Mouse (Mus musculus) embryonic fibroblast, embryonic 13.5 days (primary cell): ENCODE measurements around the gene Pcgf6. TPM values are rescaled to one million over a fixed set of nuclear protein-coding genes. Genes with fewer than 3 reads are reported as not detected.

ENCODE experiments used
- H3K27ac ChIP-seq: 2 replicates; pipeline ENCODE4 v1.5.1; 2012; ENCODE audit warnings: low read length, control low read depth, inconsistent platforms; ENCODE audit not compliant: insufficient read depth
- H3K4me1 ChIP-seq: 2 replicates; pipeline ENCODE4 v1.6.1; 2011; ENCODE audit warnings: low read length; ENCODE audit not compliant: control insufficient read depth, insufficient read depth
- H3K4me3 ChIP-seq: 2 replicates; pipeline ENCODE4 v1.5.1; 2011; ENCODE audit warnings: mild to moderate bottlenecking, control low read depth, low read length; ENCODE audit not compliant: insufficient read depth
- CTCF ChIP-seq: IDR thresholded peaks from 2 replicates; pipeline ENCODE4 v1.5.1; 2011; ENCODE audit warnings: mild to moderate bottlenecking, control low read depth, low read length, moderate library complexity, borderline replicate concordance; ENCODE audit not compliant: insufficient read depth
- POLR2A ChIP-seq: IDR thresholded peaks from 2 replicates; pipeline ENCODE4 v1.6.1; 2011; ENCODE audit warnings: low read depth, mild to moderate bottlenecking, control low read depth, low read length, moderate library complexity
- polyA plus RNA-seq: library from polyadenylated mRNA; stranded (reverse); fragments of >200 nt; gene quantifications from 2 replicates; pipeline ENCODE4 v1.2.4, GENCODE M21; 2011; ENCODE audit warnings: low read depth; ENCODE audit not compliant: missing spikeins, insufficient read length

Pcgf6 gene
- polyA plus RNA-seq, 1 experiment = 18.4 TPM

DNA sequence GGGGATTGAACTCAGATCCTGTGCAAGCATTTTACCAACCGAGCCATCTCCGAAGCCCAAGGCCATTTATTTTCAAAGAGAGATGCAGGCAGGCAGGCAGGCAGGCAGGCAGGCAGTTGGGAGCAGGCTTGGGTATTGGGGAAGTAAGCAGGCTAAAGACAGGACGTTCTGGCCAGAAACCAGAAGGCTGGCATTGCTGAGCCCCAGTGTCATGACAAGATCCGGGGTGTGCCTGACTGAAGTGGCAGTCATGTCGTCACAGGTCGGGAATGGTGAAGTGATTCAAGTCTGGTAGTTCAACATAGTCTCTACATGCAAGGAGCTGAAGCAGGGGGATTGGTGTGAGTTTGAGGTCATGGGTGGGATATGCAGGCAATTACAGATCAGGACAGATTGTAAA lies 63.1 kb downstream of the Pcgf6 start:
- H3K4me1 ChIP-seq = no peaks in the 10 kb centered on the region
- no peak overlapping the region for H3K4me3 ChIP-seq
- H3K27ac ChIP-seq = no peak overlapping the region
- TF ChIP-seq POLR2A (no peak), CTCF (no peak)

DNA sequence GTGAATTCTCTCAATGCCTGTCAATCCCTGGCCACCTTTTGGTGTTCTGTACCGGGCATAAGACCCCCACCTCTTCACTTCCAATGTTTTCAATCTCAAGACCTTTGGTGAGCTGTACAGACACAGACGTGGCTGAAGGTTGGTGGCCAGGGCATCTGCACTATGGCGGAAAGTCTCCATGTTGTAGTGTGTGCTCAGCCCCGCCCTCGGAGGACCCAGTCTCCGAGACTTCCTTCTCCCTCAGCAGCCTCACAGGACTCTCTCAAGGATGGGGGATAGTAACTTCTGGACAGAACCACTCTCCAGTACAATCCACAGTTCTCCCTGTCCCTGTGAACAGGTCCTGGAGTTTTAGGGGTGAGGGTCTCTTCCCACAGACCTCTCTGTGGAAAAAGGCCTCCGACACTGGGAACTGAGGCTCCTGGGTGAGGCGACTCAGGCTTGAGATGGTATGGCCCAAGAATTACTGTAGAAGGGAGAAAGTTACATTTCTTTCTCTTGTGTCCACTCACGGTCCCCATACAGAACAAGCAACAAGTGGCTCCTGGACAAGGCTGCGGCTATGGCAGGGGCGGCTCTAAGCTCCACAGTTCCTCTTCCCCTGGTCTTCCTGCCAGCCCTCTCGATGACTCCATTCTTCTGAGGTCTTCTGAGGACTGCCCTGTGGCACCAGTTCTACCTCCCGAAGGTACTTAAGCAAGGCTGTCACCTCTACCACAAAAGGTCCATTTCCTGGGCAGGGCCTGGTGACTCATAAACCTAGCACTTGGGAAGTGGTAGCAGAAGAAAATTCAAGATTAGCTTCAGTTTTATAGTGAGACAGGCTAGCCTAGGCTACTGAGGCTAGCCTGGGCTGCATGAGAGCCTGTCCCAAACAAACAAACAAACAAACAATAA lies 65.7 kb downstream of the Pcgf6 start:
- Histone ChIP-seq H3K4me1 (no peaks in the 10 kb centered on the region), H3K27ac (no peak overlapping the region), H3K4me3 (no peak overlapping the region)
- no peak for TF ChIP-seq CTCF
- TF ChIP-seq POLR2A = no peak

DNA sequence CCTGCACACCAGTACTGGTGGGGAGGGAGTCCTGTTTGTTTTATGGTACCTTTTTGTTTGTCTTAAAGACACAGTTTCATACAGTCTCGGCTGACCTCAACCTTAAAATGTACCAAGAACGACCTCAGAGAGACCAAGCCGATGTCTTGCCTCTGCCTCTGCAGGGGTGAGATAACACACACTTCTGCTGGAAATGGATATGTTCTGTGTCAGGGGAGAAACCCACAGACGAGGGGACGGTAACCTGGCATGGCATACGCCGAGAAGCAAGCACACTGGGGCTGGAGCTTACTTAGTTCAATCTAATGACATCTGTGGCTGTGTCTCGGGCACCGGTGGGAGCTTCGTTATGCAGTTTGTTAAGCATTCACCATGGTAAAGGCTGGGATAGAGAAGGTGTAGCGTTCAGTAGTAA lies 66.7 kb downstream of the Pcgf6 start:
- TF ChIP-seq CTCF = no peak
- no peak for TF ChIP-seq POLR2A
- Histone ChIP-seq H3K27ac (no peak overlapping the region), H3K4me3 (no peak overlapping the region), H3K4me1 (no peaks in the 10 kb centered on the region)

Other genes with a start within 250 kb of the Pcgf6 start
- gene Ina, start 36.2 kb downstream of the Pcgf6 start, polyA plus RNA-seq = not detected in 2 replicates
- 39.7 and 50.5 TPM in 2 replicates for gene Nt5c2, start 35.8 kb downstream of the Pcgf6 start, polyA plus RNA-seq
- gene Taf5, start 16.8 kb upstream of the Pcgf6 start, polyA plus RNA-seq = 3.9 and 5.9 TPM in 2 replicates
- 712 and 728 TPM in 2 replicates for gene Usmg5, start 39.7 kb upstream of the Pcgf6 start, polyA plus RNA-seq
- 22.2 and 22.6 TPM in 2 replicates for gene Pdcd11, start 39.9 kb upstream of the Pcgf6 start, polyA plus RNA-seq
- 13.7 and 15.2 TPM in 2 replicates for gene Calhm2, start 87.4 kb upstream of the Pcgf6 start, polyA plus RNA-seq
- gene Calhm1, start 93.3 kb upstream of the Pcgf6 start, polyA plus RNA-seq = not detected in 2 replicates
- gene Calhm3, start 106.9 kb upstream of the Pcgf6 start, polyA plus RNA-seq = not detected in 2 replicates
- gene Neurl1a, start 127.9 kb upstream of the Pcgf6 start, polyA plus RNA-seq = 2.6 and 3.5 TPM in 2 replicates